Mouse (Mus musculus): ENCODE data around the gene Olfr235.
"Not testable (repeated sequence)": the region's sequence is repeated elsewhere in the genome, so short reads cannot be mapped to it uniquely, and the experiment has no call there.

Gene Olfr235

DNA sequence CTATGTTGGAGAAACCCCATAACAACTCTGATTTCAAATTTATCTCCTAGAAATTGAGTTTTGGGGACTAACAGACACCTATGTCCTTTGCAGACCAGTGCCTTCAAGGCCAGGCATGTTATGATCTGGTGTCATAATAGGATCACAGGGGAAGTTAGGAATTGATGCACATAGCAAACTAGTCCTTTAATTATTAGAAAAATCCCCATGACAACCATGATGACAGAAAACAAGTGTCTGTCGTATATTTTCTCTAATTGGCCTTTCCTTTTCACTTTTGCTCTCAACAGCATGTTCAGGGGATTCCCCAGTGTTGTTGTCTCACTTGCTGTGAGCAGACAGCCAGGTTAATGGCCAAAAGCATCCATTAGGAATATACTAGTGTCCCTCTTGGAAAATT lies at the start of gene Olfr235:
Gene Olfr235 (plus strand): TSS at position 301 of the 400 bp plus-strand sequence.
- no peak for DNase-seq (ENCODE audit: low spot score)

DNA sequence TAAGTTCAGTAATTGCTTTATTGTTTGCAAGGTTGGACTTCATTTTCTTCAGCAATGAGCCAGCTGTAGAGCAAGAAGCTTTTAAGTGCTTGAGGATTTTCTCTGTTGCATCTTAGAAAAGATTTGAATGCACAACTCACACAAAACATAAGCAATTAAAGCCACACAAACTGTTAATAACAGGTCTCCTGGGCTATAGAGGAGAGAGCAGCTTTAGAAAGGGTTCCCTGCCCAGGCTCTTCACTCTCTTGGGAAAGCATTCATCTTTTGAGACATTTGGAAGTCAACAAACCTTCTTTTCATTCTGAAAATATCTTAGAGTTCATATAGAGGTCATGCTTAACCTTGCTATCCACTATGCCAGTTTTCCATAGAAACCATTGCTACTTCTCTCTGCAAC lies 28.3 kb upstream of the Olfr235 start, which contains the start of gene Olfr1432:
Gene Olfr1432 (minus strand): TSS at position 101 of the 400 bp plus-strand sequence.
- DNase-seq (ENCODE audit: low spot score) = not testable (repeated sequence)

DNA sequence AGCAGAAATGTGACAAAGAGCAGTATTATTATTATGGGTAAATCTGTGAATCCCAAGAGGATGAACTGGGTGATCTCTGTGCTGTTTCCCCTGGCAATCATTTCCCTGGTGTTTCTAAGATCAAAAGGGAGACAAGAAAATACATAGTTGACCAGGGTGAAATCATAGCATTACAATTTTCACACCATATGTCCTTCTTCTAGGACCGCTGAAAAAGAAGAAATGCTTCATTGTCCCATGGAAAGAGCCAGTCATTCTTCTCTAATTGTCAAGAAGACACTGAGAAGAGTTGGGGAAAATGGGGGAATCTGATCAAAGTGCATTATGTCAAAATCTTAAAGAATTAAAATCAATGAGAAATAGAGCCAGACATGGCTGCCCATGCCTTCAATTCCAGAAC lies 19.3 kb upstream of the Olfr235 start, which contains the start of gene Olfr262:
Gene Olfr262 (minus strand): TSS at position 101 of the 400 bp plus-strand sequence.
- no peak for DNase-seq (ENCODE audit: low spot score)

DNA sequence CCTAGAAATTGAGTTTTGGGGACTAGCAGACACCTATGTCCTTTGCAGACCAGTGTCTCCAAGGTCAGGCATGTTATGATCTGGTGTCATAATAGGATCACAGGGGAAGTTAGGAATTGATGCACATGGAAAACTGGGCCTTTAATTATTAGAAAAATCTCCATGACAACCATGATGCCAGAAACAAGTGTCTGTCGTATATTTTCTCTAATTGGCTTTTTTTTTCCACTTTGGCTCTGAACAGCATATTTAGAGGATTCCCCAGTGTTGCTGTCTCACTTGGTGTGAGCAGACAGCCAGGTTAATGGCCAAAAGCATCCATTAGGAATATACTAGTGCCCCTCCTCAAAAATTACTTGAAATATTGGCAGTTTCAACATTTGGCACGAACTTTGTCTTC lies 18.7 kb downstream of the Olfr235 start, which contains the start of gene Olfr1434:
Gene Olfr1434 (plus strand): TSS at position 301 of the 400 bp plus-strand sequence.
- no peak for DNase-seq (ENCODE audit: low spot score)

DNA sequence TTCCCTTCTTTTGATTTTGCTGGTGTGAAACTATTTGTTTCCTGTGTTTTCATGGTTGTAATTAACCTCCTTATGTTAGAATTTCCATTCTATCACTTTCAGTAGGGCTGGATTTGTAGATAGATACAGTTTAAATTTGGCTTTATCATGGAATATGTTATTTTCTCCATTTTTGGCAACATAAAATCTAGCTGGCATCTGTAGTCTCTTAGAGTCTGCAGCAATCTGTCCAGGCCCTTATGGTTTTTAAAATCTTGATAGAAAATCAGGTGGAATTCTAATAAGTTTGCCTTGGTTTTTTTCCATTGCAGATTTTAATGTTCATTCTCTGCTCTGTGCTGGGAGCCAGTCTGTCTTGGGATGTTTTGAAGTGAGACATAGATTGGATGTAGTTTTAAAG lies 32.1 kb downstream of the Olfr235 start:
- DNase-seq (ENCODE audit: low spot score) = no peak

- DNase-seq (ENCODE audit: low spot score) = not testable (repeated sequence)
These were observed 38.2 kb downstream of the Olfr235 start, which contains the start of gene Olfr1436 for GRCm38 (mm10) chr19:12299030-12299429. TSS of gene Olfr1436 (minus strand) at chr19:12299130.

All from urinary bladder, postnatal 14 days (tissue).